Mouse (Mus musculus): ENCODE data around the gene Atp2c2. TPM values are rescaled to one million over a fixed set of nuclear protein-coding genes. Genes with fewer than 3 reads are reported as not detected.

Atp2c2 gene
- polyA plus RNA-seq, 1 experiment from 2014 or later = 6.8 TPM

- no peak overlapping the region for H3K4me2 ChIP-seq (ENCODE audit: low read depth, low read length)
- H3K36me3 ChIP-seq (ENCODE audit: control insufficient read depth, insufficient read depth, low read length) = no peaks in the 10 kb centered on the region
- no peak overlapping the region for H3K9ac ChIP-seq (ENCODE audit: low read depth, low read length)
- peaks cover 20% of the 10 kb centered on the region for H3K4me1 ChIP-seq (ENCODE audit: control insufficient read depth, insufficient read depth, low read length)
- H3K9me3 ChIP-seq (ENCODE audit: control insufficient read depth, low read length) = no peaks in the 10 kb centered on the region
- 78% methylated on average over 7 of the region's 7 CpGs for WGBS
- no peaks in the 10 kb centered on the region for H3K27me3 ChIP-seq (replicated peaks; ENCODE audit: control insufficient read depth, insufficient read depth, low read length)
- no peak overlapping the region for H3K4me3 ChIP-seq (ENCODE audit: low read length)
- H3K27ac ChIP-seq (ENCODE audit: low read length) = no peak overlapping the region
- no peak for ATAC-seq
Measured at GRCm38 (mm10) chr8:119784676-119785075, 84.9 kb downstream of the Atp2c2 start.

GRCm38 (mm10) chr8:119785764-119786405 lies 86.1 kb downstream of the Atp2c2 start:
- Histone ChIP-seq H3K27me3 (replicated peaks; ENCODE audit: control insufficient read depth, insufficient read depth, low read length) (no peaks in the 10 kb centered on the region), H3K9ac (ENCODE audit: low read depth, low read length) (no peak overlapping the region), H3K4me1 (ENCODE audit: control insufficient read depth, insufficient read depth, low read length) (peaks cover 24% of the 10 kb centered on the region), H3K36me3 (ENCODE audit: control insufficient read depth, insufficient read depth, low read length) (no peaks in the 10 kb centered on the region), H3K9me3 (ENCODE audit: control insufficient read depth, low read length) (no peaks in the 10 kb centered on the region), H3K4me3 (ENCODE audit: low read length) (no peak overlapping the region), H3K4me2 (ENCODE audit: low read depth, low read length) (no peak overlapping the region), H3K27ac (ENCODE audit: low read length) (no peak overlapping the region)
- ATAC-seq = no peak
- 53% methylated on average over 18 of the region's 18 CpGs for WGBS

- H3K36me3 ChIP-seq (ENCODE audit: control insufficient read depth, insufficient read depth, low read length) = no peaks in the 10 kb centered on the region
- ATAC-seq = no peak
- H3K27me3 ChIP-seq (replicated peaks; ENCODE audit: control insufficient read depth, insufficient read depth, low read length) = no peaks in the 10 kb centered on the region
- H3K4me3 ChIP-seq (ENCODE audit: low read length) = no peak overlapping the region
- WGBS = 76% methylated on average over 3 of the region's 3 CpGs
- no peak overlapping the region for H3K4me2 ChIP-seq (ENCODE audit: low read depth, low read length)
- no peak overlapping the region for H3K9ac ChIP-seq (ENCODE audit: low read depth, low read length)
- H3K9me3 ChIP-seq (ENCODE audit: control insufficient read depth, low read length) = no peaks in the 10 kb centered on the region
- H3K4me1 ChIP-seq (ENCODE audit: control insufficient read depth, insufficient read depth, low read length) = peaks cover 31% of the 10 kb centered on the region
- H3K27ac ChIP-seq (ENCODE audit: low read length) = no peak overlapping the region
Measured at GRCm38 (mm10) chr8:119786871-119787270, 87.1 kb downstream of the Atp2c2 start.

GRCm38 (mm10) chr8:119787341-119787740 lies 87.5 kb downstream of the Atp2c2 start:
- ATAC-seq = no peak
- Histone ChIP-seq H3K4me3 (ENCODE audit: low read length) (no peak overlapping the region), H3K9me3 (ENCODE audit: control insufficient read depth, low read length) (no peaks in the 10 kb centered on the region), H3K4me2 (ENCODE audit: low read depth, low read length) (no peak overlapping the region), H3K4me1 (ENCODE audit: control insufficient read depth, insufficient read depth, low read length) (peaks cover 36% of the 10 kb centered on the region), H3K36me3 (ENCODE audit: control insufficient read depth, insufficient read depth, low read length) (no peaks in the 10 kb centered on the region), H3K9ac (ENCODE audit: low read depth, low read length) (0 out of 2 replicates have a peak overlapping the region, but pooled peaks have one; percentile 5), H3K27ac (ENCODE audit: low read length) (no peak overlapping the region), H3K27me3 (replicated peaks; ENCODE audit: control insufficient read depth, insufficient read depth, low read length) (no peaks in the 10 kb centered on the region)
- 45% methylated on average over 4 of the region's 4 CpGs for WGBS

- Histone ChIP-seq H3K27ac (ENCODE audit: low read length) (no peak overlapping the region), H3K9me3 (ENCODE audit: control insufficient read depth, low read length) (no peaks in the 10 kb centered on the region), H3K4me3 (ENCODE audit: low read length) (no peak overlapping the region), H3K27me3 (replicated peaks; ENCODE audit: control insufficient read depth, insufficient read depth, low read length) (no peaks in the 10 kb centered on the region), H3K4me1 (ENCODE audit: control insufficient read depth, insufficient read depth, low read length) (peaks cover 36% of the 10 kb centered on the region), H3K36me3 (ENCODE audit: control insufficient read depth, insufficient read depth, low read length) (no peaks in the 10 kb centered on the region), H3K4me2 (ENCODE audit: low read depth, low read length) (no peak overlapping the region), H3K9ac (ENCODE audit: low read depth, low read length) (no peak overlapping the region)
- ATAC-seq = no peak
- WGBS = 70% methylated on average over 9 of the region's 9 CpGs
Measured at GRCm38 (mm10) chr8:119788607-119789381, 89.0 kb downstream of the Atp2c2 start.

- 82% methylated on average over 7 of the region's 7 CpGs for WGBS
Measured at GRCm38 (mm10) chr8:119789581-119789980, 89.8 kb downstream of the Atp2c2 start.

GRCm38 (mm10) chr8:119791804-119792704 lies 92.2 kb downstream of the Atp2c2 start:
- peak overlapping the region; percentile 42 for H3K27ac ChIP-seq (ENCODE audit: low read length)
- no peak overlapping the region for H3K9ac ChIP-seq (ENCODE audit: low read depth, low read length)
- no peaks in the 10 kb centered on the region for H3K9me3 ChIP-seq (ENCODE audit: control insufficient read depth, low read length)
- peaks cover 24% of the 10 kb centered on the region for H3K4me1 ChIP-seq (ENCODE audit: control insufficient read depth, insufficient read depth, low read length)
- H3K36me3 ChIP-seq (ENCODE audit: control insufficient read depth, insufficient read depth, low read length) = no peaks in the 10 kb centered on the region
- peak; percentile 73 for ATAC-seq
- no peak overlapping the region for H3K4me3 ChIP-seq (ENCODE audit: low read length)
- no peak overlapping the region for H3K4me2 ChIP-seq (ENCODE audit: low read depth, low read length)
- WGBS = 28% methylated on average over 16 of the region's 16 CpGs
- H3K27me3 ChIP-seq (replicated peaks; ENCODE audit: control insufficient read depth, insufficient read depth, low read length) = no peaks in the 10 kb centered on the region

More at GRCm38 (mm10) chr8:119789581-119789980, 89.8 kb downstream of the Atp2c2 start:
- ATAC-seq = no peak
- H3K4me3 ChIP-seq (ENCODE audit: low read length) = no peak overlapping the region
- H3K36me3 ChIP-seq (ENCODE audit: control insufficient read depth, insufficient read depth, low read length) = no peaks in the 10 kb centered on the region
- no peak overlapping the region for H3K9ac ChIP-seq (ENCODE audit: low read depth, low read length)
- H3K4me1 ChIP-seq (ENCODE audit: control insufficient read depth, insufficient read depth, low read length) = peaks cover 28% of the 10 kb centered on the region
- H3K9me3 ChIP-seq (ENCODE audit: control insufficient read depth, low read length) = no peaks in the 10 kb centered on the region
- H3K4me2 ChIP-seq (ENCODE audit: low read depth, low read length) = no peak overlapping the region
- H3K27ac ChIP-seq (ENCODE audit: low read length) = no peak overlapping the region
- H3K27me3 ChIP-seq (replicated peaks; ENCODE audit: control insufficient read depth, insufficient read depth, low read length) = no peaks in the 10 kb centered on the region

- Histone ChIP-seq H3K4me1 (ENCODE audit: control insufficient read depth, insufficient read depth, low read length) (peaks cover 29% of the 10 kb centered on the region), H3K4me3 (ENCODE audit: low read length) (no peak overlapping the region), H3K4me2 (ENCODE audit: low read depth, low read length) (no peak overlapping the region), H3K27me3 (replicated peaks; ENCODE audit: control insufficient read depth, insufficient read depth, low read length) (no peaks in the 10 kb centered on the region), H3K36me3 (ENCODE audit: control insufficient read depth, insufficient read depth, low read length) (no peaks in the 10 kb centered on the region), H3K9me3 (ENCODE audit: control insufficient read depth, low read length) (no peaks in the 10 kb centered on the region), H3K27ac (ENCODE audit: low read length) (no peak overlapping the region), H3K9ac (ENCODE audit: low read depth, low read length) (no peak overlapping the region)
- ATAC-seq = no peak
- 53% methylated on average over 7 of the region's 7 CpGs for WGBS
Measured at GRCm38 (mm10) chr8:119794689-119795088, 94.9 kb downstream of the Atp2c2 start.

- Histone ChIP-seq H3K9ac (ENCODE audit: low read depth, low read length) (no peak overlapping the region), H3K4me2 (ENCODE audit: low read depth, low read length) (no peak overlapping the region), H3K9me3 (ENCODE audit: control insufficient read depth, low read length) (no peaks in the 10 kb centered on the region), H3K27ac (ENCODE audit: low read length) (no peak overlapping the region), H3K4me1 (ENCODE audit: control insufficient read depth, insufficient read depth, low read length) (peaks cover 25% of the 10 kb centered on the region), H3K36me3 (ENCODE audit: control insufficient read depth, insufficient read depth, low read length) (no peaks in the 10 kb centered on the region), H3K27me3 (replicated peaks; ENCODE audit: control insufficient read depth, insufficient read depth, low read length) (no peaks in the 10 kb centered on the region), H3K4me3 (ENCODE audit: low read length) (no peak overlapping the region)
- 71% methylated on average over 3 of the region's 3 CpGs for WGBS
- no peak for ATAC-seq
Measured at GRCm38 (mm10) chr8:119795651-119796050, 95.8 kb downstream of the Atp2c2 start.
